Mouse (Mus musculus): ENCODE measurements around the gene Pi4k2a. TPM values are rescaled to one million over a fixed set of nuclear protein-coding genes. Genes with fewer than 3 reads are reported as not detected.
A peak's percentile ranks its signal among the peaks of the same experiment; 100 is the strongest.
"Not testable (repeated sequence)": the region's sequence is repeated elsewhere in the genome, so short reads cannot be mapped to it uniquely, and the experiment has no call there.

Gene Pi4k2a
- polyA plus RNA-seq, 1 experiment from 2014 or later: 23.6 TPM

DNA sequence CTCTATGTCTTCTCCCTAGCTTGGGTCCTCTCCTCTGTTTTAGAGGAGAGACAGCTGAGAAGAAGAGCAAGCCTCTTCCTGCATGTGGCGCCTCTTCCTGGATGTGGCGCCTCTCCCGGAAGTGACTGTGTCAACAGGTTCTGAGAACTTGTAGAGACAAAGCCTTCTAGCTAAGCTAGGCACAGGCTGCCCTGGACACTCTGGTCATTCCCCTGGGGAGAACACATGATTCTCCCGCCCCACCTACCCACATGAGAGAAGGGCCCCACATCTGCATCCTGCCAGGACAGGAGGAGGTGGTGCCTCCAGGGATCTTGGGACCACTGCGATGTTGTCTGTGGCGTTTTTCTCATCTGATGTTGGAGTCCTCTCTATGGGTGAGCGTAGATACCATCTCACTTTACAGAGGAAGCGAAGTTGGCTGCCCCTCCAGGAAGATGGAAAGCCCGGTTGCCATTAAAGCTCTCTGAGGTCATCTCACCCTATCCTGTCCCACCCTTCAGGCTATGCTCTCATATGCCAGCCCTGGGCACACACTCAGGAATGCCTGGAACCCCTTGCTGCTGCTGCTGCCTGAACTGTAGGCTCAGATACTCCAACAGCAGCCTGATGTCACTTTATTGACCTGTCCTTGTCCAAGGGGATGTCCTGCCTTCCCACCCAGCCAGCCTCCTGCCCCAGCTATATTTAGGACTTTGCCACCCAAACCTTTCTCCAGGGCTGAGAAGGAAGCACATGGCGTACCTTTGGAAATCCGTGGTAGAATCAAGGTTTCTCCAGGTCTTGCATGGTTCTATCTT is 21.6 kb upstream of the Pi4k2a start:
- Histone ChIP-seq H3K4me3 (replicated peaks) (no peak overlapping the region), H3K27me3 (replicated peaks) (no peaks in the 10 kb centered on the region), H3K27ac (no peak overlapping the region), H3K9ac (no peak overlapping the region), H3K4me2 (replicated peaks) (no peak overlapping the region), H3K9me3 (no peaks in the 10 kb centered on the region), H3K4me1 (replicated peaks) (no peaks in the 10 kb centered on the region), H3K36me3 (no peaks in the 10 kb centered on the region)
- ATAC-seq: no peak
- 81% methylated on average over 11 of the region's 11 CpGs for WGBS

DNA sequence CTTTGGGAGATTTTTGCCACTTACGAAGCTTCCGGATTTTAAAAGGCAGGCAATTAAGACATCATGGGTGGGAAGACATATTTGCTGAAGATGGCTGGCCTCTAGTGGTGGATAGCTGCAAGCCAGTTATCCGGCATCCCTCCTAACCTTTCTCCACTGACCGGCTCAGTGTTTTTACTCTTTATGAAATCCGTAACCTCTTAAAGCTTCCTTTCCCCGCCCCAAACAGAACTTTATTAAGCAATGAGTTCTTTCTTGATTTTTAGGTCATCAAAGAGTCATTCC is 21.1 kb upstream of the Pi4k2a start:
- H3K4me3 ChIP-seq (replicated peaks): no peak overlapping the region
- ATAC-seq: no peak
- H3K9ac ChIP-seq: no peak overlapping the region
- no peaks in the 10 kb centered on the region for H3K27me3 ChIP-seq (replicated peaks)
- 50% methylated on average over 6 of the region's 6 CpGs for WGBS
- H3K27ac ChIP-seq: no peak overlapping the region
- H3K4me1 ChIP-seq (replicated peaks): no peaks in the 10 kb centered on the region
- no peaks in the 10 kb centered on the region for H3K9me3 ChIP-seq
- H3K36me3 ChIP-seq: no peaks in the 10 kb centered on the region
- H3K4me2 ChIP-seq (replicated peaks): no peak overlapping the region

DNA sequence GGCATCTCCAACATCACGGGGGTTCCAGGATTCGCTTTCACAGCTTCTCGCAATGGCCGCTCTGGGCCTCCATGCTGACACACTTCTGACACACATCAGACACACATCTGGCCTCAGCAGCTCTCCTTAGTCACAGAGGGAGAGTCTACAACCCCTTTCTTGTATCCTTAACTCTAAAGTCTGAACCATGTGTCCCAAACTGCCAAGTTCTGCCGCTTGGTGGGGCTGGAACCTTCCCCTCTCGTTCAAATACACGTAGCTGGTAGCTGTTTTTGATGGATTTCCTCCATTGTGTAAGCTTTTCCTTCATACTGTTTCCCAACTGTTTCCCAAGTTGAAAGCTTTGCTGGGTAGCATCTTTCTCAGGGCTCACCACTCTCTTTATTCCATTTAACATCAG is 19.0 kb upstream of the Pi4k2a start:
- 69% methylated on average over 7 of the region's 7 CpGs for WGBS
- no peak for ATAC-seq
- H3K4me2 ChIP-seq (replicated peaks): no peak overlapping the region
- no peaks in the 10 kb centered on the region for H3K9me3 ChIP-seq
- H3K9ac ChIP-seq: no peak overlapping the region
- H3K27ac ChIP-seq: no peak overlapping the region
- no peak overlapping the region for H3K4me3 ChIP-seq (replicated peaks)
- no peaks in the 10 kb centered on the region for H3K27me3 ChIP-seq (replicated peaks)
- H3K36me3 ChIP-seq: no peaks in the 10 kb centered on the region
- H3K4me1 ChIP-seq (replicated peaks): no peaks in the 10 kb centered on the region

DNA sequence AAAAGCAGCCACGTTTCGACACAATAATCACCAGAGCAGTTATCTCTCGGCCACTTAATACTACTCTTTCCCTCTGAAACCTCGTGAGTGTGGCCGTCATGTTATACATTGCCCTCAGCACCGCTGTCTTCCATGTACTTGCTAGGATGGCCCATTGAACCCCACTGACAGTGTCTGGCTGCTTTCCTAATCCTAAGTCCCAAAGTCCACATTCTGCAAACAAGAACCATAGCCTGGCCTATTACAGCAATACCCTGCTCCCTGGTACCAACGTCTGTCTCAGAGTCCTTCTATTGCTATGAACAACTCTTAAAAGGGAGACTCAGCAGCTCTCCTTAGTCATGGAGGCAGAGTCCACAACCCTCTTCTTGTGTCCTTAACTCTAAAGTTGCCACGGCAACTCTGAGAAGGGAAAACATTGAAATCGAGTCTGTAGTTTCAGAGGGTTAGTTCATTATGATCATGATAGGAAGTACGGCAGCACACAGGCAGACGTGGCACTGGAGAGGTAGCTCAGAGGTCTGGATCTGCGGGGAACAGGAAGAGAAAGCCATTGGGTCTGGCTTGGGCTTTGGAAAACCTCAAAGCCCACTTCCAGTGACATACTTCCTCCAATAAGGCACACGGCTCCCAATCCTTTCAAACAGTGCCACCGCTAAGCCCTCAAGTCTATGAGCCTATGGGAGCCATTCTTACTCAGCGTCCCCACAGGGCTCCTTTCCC is 18.2 kb upstream of the Pi4k2a start:
- WGBS: 74% methylated on average over 15 of the region's 15 CpGs
- no peaks in the 10 kb centered on the region for H3K9me3 ChIP-seq
- no peaks in the 10 kb centered on the region for H3K36me3 ChIP-seq
- no peak overlapping the region for H3K4me2 ChIP-seq (replicated peaks)
- H3K4me1 ChIP-seq (replicated peaks): no peaks in the 10 kb centered on the region
- H3K27ac ChIP-seq: peak overlapping the region; percentile 48
- no peak overlapping the region for H3K4me3 ChIP-seq (replicated peaks)
- no peak overlapping the region for H3K9ac ChIP-seq
- H3K27me3 ChIP-seq (replicated peaks): no peaks in the 10 kb centered on the region
- peak; percentile 90 for ATAC-seq

DNA sequence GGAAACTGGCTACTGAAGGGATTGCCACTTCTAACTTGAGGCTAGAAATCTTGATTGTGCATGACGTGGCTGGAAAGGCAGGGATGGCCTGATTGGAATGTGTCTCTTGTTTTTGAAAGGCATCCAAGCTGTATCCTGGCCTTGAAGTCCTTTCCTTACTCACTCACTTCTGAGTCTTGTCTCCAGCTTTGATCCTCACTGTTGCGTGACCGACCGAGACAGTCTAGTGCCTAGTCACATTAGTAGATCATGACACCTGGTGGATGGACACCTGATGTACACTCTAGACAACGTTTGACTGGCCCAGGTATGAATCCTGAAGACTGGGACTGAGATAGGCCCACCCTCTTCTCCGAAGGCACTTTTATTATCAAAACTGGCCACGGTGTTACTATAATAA is 17.5 kb upstream of the Pi4k2a start:
- Histone ChIP-seq H3K36me3 (no peaks in the 10 kb centered on the region), H3K9ac (no peak overlapping the region), H3K27ac (no peak overlapping the region), H3K4me3 (replicated peaks) (no peak overlapping the region), H3K9me3 (no peaks in the 10 kb centered on the region), H3K4me2 (replicated peaks) (no peak overlapping the region), H3K4me1 (replicated peaks) (no peaks in the 10 kb centered on the region), H3K27me3 (replicated peaks) (no peaks in the 10 kb centered on the region)
- 73% methylated on average over 7 of the region's 7 CpGs for WGBS
- peak; percentile 34; the same call in 1 of the 2 replicates for ATAC-seq

DNA sequence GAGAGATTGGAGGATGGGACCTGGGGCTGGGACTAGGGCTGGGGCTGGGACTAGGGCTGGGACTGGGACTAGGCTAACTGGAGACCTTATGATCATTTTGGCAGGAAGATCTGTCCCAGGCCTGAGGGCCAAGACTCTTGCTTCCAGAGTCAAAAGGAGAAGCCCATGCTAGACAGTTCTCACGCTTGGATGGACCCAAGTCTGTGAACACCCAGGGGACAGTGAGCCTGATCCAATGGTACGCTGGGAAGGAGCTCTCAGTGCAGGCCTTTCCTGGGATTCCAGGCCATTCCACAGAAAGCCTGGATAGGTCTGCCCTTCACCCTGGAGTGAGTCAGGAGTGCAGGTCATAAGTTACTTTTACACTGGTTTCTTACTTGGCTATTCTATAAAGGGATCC is 15.2 kb upstream of the Pi4k2a start:
- no peaks in the 10 kb centered on the region for H3K36me3 ChIP-seq
- no peak overlapping the region for H3K4me3 ChIP-seq (replicated peaks)
- H3K27me3 ChIP-seq (replicated peaks): no peaks in the 10 kb centered on the region
- no peaks in the 10 kb centered on the region for H3K9me3 ChIP-seq
- no peaks in the 10 kb centered on the region for H3K4me1 ChIP-seq (replicated peaks)
- WGBS: 92% methylated on average over 2 of the region's 2 CpGs
- H3K4me2 ChIP-seq (replicated peaks): no peak overlapping the region
- no peak overlapping the region for H3K27ac ChIP-seq
- H3K9ac ChIP-seq: no peak overlapping the region
- no peak for ATAC-seq

DNA sequence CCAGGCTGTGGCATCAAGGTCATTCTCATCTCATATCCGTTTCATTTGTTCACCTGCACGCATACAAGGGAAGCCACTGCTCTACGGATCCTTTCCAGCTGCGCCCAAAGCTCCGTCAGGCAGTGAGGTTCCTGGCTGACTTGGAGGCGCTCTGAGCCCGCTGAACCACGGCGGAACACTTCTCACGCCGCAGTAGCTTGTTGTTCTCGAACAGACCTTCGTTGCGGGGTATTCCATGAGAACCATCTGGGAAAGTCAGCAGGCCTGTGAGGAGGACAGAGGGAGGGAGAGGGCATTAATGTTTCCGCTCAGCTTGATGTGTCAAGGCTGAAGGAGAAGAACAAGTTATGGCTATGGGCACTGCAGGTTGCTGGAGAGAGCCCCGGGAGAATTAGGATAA is 14.3 kb upstream of the Pi4k2a start:
- H3K27ac ChIP-seq: no peak overlapping the region
- H3K4me3 ChIP-seq (replicated peaks): no peak overlapping the region
- no peak for ATAC-seq
- no peaks in the 10 kb centered on the region for H3K4me1 ChIP-seq (replicated peaks)
- no peaks in the 10 kb centered on the region for H3K36me3 ChIP-seq
- H3K9me3 ChIP-seq: no peaks in the 10 kb centered on the region
- H3K27me3 ChIP-seq (replicated peaks): no peaks in the 10 kb centered on the region
- WGBS: 89% methylated on average over 16 of the region's 16 CpGs
- no peak overlapping the region for H3K9ac ChIP-seq
- no peak overlapping the region for H3K4me2 ChIP-seq (replicated peaks)

DNA sequence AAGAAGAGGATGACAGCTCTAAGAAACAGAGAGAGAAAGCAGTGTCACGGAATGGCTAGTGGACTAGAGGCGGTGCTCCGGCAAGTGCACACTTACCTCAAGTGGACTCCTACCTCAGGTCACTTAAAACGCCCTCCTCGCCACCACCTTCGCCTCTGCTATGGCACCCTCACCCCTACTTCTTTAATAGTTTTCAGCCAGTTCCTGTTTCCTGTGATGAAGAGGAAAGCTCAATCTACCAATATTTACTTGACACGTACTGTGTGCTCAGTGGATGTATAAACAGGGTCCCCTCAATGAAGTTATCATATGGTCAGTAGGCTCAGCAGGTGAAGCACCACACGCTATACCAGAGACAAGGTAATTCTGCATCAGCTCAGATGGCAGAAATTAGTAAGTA is 11.7 kb upstream of the Pi4k2a start:
- H3K27ac ChIP-seq: no peak overlapping the region
- H3K9ac ChIP-seq: no peak overlapping the region
- no peak for ATAC-seq
- no peak overlapping the region for H3K4me2 ChIP-seq (replicated peaks)
- H3K4me1 ChIP-seq (replicated peaks): no peaks in the 10 kb centered on the region
- H3K27me3 ChIP-seq (replicated peaks): no peaks in the 10 kb centered on the region
- H3K36me3 ChIP-seq: no peaks in the 10 kb centered on the region
- WGBS: 90% methylated on average over 8 of the region's 8 CpGs
- H3K4me3 ChIP-seq (replicated peaks): no peak overlapping the region
- no peaks in the 10 kb centered on the region for H3K9me3 ChIP-seq

DNA sequence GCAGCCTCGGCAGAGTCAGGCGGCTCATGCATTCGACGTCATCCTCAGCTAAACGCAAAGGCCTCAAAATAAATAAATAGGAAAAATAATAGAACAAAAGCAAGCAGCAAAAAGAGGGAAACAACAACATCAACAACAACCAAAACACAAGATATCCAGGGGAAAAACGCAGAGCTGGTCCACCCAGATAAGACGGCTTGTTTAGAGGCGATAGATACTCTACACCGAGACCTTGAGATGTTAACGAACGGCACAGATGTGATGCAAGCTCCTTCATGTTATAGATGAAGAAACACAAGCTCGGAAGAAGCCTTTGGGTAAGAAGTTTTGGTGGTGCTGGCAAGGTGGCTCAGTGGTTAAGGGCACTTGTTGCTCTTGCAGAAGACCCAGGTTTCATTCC is 11.3 kb upstream of the Pi4k2a start:
- Histone ChIP-seq H3K27me3 (replicated peaks) (no peaks in the 10 kb centered on the region), H3K9me3 (no peaks in the 10 kb centered on the region), H3K36me3 (no peaks in the 10 kb centered on the region), H3K4me2 (replicated peaks) (no peak overlapping the region), H3K9ac (no peak overlapping the region), H3K4me3 (replicated peaks) (no peak overlapping the region), H3K4me1 (replicated peaks) (no peaks in the 10 kb centered on the region), H3K27ac (no peak overlapping the region)
- 94% methylated on average over 12 of the region's 12 CpGs for WGBS
- no peak for ATAC-seq

DNA sequence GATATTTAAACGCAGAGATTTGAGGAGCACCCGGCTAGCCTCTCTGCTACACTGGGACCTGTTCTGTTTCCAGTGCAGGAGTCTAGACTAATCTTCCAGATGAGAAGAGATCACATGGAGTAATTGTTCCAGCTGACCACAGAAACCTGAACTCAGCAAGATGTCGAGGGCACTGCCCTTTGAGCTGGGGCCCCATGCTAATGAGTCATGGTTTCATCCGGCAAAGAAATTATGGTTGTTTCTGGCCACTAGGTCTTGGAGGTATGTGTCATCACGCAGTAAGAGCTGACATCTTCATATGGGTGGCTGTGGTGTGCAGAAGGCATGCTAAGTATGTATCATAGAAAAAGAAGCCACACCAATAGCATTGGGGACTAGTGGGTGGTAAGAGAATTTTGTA is 10.3 kb upstream of the Pi4k2a start:
- H3K9me3 ChIP-seq: no peaks in the 10 kb centered on the region
- H3K9ac ChIP-seq: no peak overlapping the region
- no peak overlapping the region for H3K4me2 ChIP-seq (replicated peaks)
- 75% methylated on average over 5 of the region's 5 CpGs for WGBS
- ATAC-seq: peak; percentile 75
- no peak overlapping the region for H3K4me3 ChIP-seq (replicated peaks)
- H3K36me3 ChIP-seq: no peaks in the 10 kb centered on the region
- H3K4me1 ChIP-seq (replicated peaks): no peaks in the 10 kb centered on the region
- no peak overlapping the region for H3K27ac ChIP-seq
- H3K27me3 ChIP-seq (replicated peaks): no peaks in the 10 kb centered on the region

DNA sequence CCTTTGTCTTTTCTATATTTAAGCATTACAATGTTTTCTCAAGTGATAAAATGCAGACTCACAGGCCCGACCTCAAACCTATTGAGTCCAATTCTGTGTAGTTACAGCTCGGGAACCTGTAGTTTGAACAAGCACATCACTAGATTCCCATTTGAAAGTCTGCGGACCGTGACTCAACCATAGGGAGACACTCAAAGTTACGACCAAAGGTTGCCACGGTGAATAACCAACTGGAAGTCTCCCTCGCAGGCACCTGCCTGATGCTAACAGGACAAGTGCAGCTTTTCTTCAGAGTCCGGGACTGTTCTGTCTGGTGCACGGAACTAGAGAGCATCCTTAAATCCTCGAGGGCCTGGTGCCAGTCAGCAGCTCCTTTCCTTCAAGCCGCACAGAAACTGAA is 9.8 kb upstream of the Pi4k2a start:
- Histone ChIP-seq H3K4me2 (replicated peaks) (no peak overlapping the region), H3K27me3 (replicated peaks) (no peaks in the 10 kb centered on the region), H3K36me3 (no peaks in the 10 kb centered on the region), H3K9me3 (no peaks in the 10 kb centered on the region), H3K27ac (no peak overlapping the region), H3K4me3 (replicated peaks) (no peak overlapping the region), H3K9ac (no peak overlapping the region), H3K4me1 (replicated peaks) (no peaks in the 10 kb centered on the region; the same call in 1 of the 2 replicates)
- 87% methylated on average over 11 of the region's 11 CpGs for whole genome bisulfite sequencing
- no peak for ATAC-seq

DNA sequence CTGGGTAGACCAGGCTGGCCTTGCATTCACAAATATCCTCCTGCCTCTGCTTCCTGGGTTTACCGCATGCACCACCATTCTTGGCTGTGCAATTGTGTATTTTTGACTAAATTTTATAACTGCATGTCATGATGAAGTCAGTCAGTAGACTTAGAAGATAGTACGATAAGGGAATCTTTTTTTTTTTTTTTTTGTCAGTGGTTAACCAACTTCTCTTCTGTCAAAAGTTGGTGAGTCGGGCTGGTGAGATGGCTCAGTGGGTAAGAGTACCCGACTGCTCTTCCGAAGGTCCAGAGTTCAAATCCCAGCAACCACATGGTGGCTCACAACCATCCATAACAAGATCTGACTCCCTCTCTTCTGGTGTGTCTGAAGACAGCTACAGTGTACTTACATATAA is 8.7 kb upstream of the Pi4k2a start:
- H3K27ac ChIP-seq; H3K36me3 ChIP-seq; H3K9me3 ChIP-seq; H3K4me1 ChIP-seq (replicated peaks); H3K9ac ChIP-seq; H3K4me2 ChIP-seq (replicated peaks); H3K4me3 ChIP-seq (replicated peaks); H3K27me3 ChIP-seq (replicated peaks); ATAC-seq: not testable (repeated sequence)
- WGBS: 89% methylated on average over 5 of the region's 5 CpGs

DNA sequence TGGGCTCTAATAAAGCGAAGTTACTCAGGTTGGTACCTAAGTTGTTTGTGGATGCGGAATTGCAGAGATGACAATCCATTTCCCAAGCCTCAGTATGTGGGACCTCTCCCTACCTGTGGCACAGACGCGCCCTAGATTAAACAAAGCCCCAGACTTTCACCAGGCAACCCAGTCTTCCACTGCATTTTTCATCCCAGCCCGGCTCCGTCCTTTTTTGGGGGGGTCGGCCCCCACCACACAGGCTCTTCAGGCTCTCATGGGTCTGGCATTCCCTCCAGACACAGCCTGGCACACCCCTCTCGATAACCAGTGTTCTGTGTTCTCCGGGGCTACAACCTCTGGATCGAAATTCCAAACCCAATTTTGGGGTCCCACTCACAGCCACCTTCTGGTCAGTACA is 4.6 kb upstream of the Pi4k2a start:
- Histone ChIP-seq H3K9me3 (no peaks in the 10 kb centered on the region), H3K4me1 (replicated peaks) (peaks cover 10% of the 10 kb centered on the region), H3K27me3 (replicated peaks) (no peaks in the 10 kb centered on the region), H3K36me3 (no peaks in the 10 kb centered on the region), H3K4me2 (replicated peaks) (peak overlapping the region; percentile 88), H3K27ac (no peak overlapping the region), H3K4me3 (replicated peaks) (peak overlapping the region; percentile 63), H3K9ac (peak overlapping the region; percentile 51)
- ATAC-seq: no peak
- 4% methylated on average over 10 of the region's 10 CpGs for WGBS
